Mouse (Mus musculus): ENCODE data around the gene Sfpq. TPM values are rescaled to one million over a fixed set of nuclear protein-coding genes. Genes with fewer than 3 reads are reported as not detected.
"Not testable (repeated sequence)": the region's sequence is repeated elsewhere in the genome, so short reads cannot be mapped to it uniquely, and the experiment has no call there.

Gene Sfpq
- polyA plus RNA-seq (2017; shearing (Covaris generic)): 10 to 100 TPM; 44.0 to 61.2 TPM

- ATAC-seq: peak; percentile 89
Observed at GRCm38 (mm10) chr4:127021151-127021945, at the start of gene Sfpq. Gene Sfpq, plus strand, starts transcription at chr4:127021324.

- no peak for ATAC-seq
Observed at GRCm38 (mm10) chr4:126977467-126977866, 43.7 kb upstream of the Sfpq start.

- no peak for ATAC-seq
Observed at GRCm38 (mm10) chr4:126978706-126979105, 42.4 kb upstream of the Sfpq start.

GRCm38 (mm10) chr4:126983321-126983720 is 37.8 kb upstream of the Sfpq start:
- no peak for ATAC-seq

- not testable (repeated sequence) for ATAC-seq
Observed at GRCm38 (mm10) chr4:126983736-126984525, 37.2 kb upstream of the Sfpq start.

- no peak for ATAC-seq
Observed at GRCm38 (mm10) chr4:126986768-126987167, 34.4 kb upstream of the Sfpq start.

GRCm38 (mm10) chr4:126988503-126988902 is 32.6 kb upstream of the Sfpq start:
- ATAC-seq: no peak

GRCm38 (mm10) chr4:126990553-126990952 is 30.6 kb upstream of the Sfpq start:
- ATAC-seq: no peak

GRCm38 (mm10) chr4:126992356-126992755 is 28.8 kb upstream of the Sfpq start:
- peak; percentile 56 for ATAC-seq

- ATAC-seq: not testable (repeated sequence)
Observed at GRCm38 (mm10) chr4:126999372-126999771, 21.8 kb upstream of the Sfpq start.

GRCm38 (mm10) chr4:127000601-127001105 is 20.5 kb upstream of the Sfpq start:
- no peak for ATAC-seq

GRCm38 (mm10) chr4:127004384-127004783 is 16.7 kb upstream of the Sfpq start:
- ATAC-seq: no peak

GRCm38 (mm10) chr4:127005113-127005936 is 15.8 kb upstream of the Sfpq start:
- ATAC-seq: no peak

GRCm38 (mm10) chr4:127015294-127015993 is 5.7 kb upstream of the Sfpq start:
- peak; percentile 99 for ATAC-seq

GRCm38 (mm10) chr4:127016366-127016765 is 4.8 kb upstream of the Sfpq start:
- no peak for ATAC-seq

GRCm38 (mm10) chr4:127020411-127021150 is 543 bp upstream of the Sfpq start:
- ATAC-seq: no peak

GRCm38 (mm10) chr4:127021989-127022626 is 984 bp downstream of the Sfpq start:
- peak; percentile 66 for ATAC-seq

- ATAC-seq: no peak
Observed at GRCm38 (mm10) chr4:127023201-127023600, 2.1 kb downstream of the Sfpq start.

GRCm38 (mm10) chr4:127024240-127024639 is 3.1 kb downstream of the Sfpq start:
- no peak for ATAC-seq

GRCm38 (mm10) chr4:127026826-127027225 is 5.7 kb downstream of the Sfpq start:
- no peak for ATAC-seq
